Mouse (Mus musculus) midbrain, embryonic 16.5 days (tissue): ENCODE measurements around the gene Bche. TPM values are rescaled to one million over a fixed set of nuclear protein-coding genes. Genes with fewer than 3 reads are reported as not detected.

ENCODE experiments used
- ATAC-seq: fragments of 200-750 bp; cut with Nextera tagmentation; 2 replicates; pipeline ENCODE4 v1.8.0; 2017; ENCODE audit warnings: moderate TSS enrichment
- H3K27ac ChIP-seq: fragments of 300-500 bp; sonication (generic); 2 replicates; pipeline ENCODE4 v1.5.1; 2014; ENCODE audit warnings: mild to moderate bottlenecking, low read length, mixed read lengths
- H3K27me3 ChIP-seq: fragments of 300-500 bp; sonication (generic); 2 replicates; pipeline ENCODE4 v1.6.1; 2014; ENCODE audit warnings: low read depth, low read length, mixed read lengths; ENCODE audit not compliant: control insufficient read depth, insufficient read depth
- H3K36me3 ChIP-seq: fragments of 300-500 bp; sonication (generic); 2 replicates; pipeline ENCODE4 v1.6.1; 2014; ENCODE audit warnings: mild to moderate bottlenecking, low read length, moderate library complexity, mixed read lengths; ENCODE audit not compliant: control insufficient read depth, insufficient read depth
- H3K4me1 ChIP-seq: fragments of 300-500 bp; sonication (generic); 2 replicates; pipeline ENCODE4 v1.6.1; 2014; ENCODE audit warnings: mild to moderate bottlenecking, low read length, mixed read lengths; ENCODE audit not compliant: control insufficient read depth, insufficient read depth
- H3K4me2 ChIP-seq: fragments of 300-500 bp; sonication (generic); 2 replicates; pipeline ENCODE4 v1.6.1; 2014; ENCODE audit warnings: mild to moderate bottlenecking, low read length, mixed read lengths
- H3K4me3 ChIP-seq: fragments of 300-500 bp; sonication (generic); 2 replicates; pipeline ENCODE4 v1.5.1; 2014; ENCODE audit warnings: low read depth, mild to moderate bottlenecking, low read length, moderate library complexity, mixed read lengths
- H3K9ac ChIP-seq: fragments of 300-500 bp; sonication (generic); 2 replicates; pipeline ENCODE4 v1.6.1; 2014; ENCODE audit warnings: low read depth, low read length, mixed read lengths
- H3K9me3 ChIP-seq: fragments of 300-500 bp; sonication (generic); replicated peaks from 2 replicates; pipeline ENCODE4 v1.6.1; 2014; ENCODE audit warnings: mild to moderate bottlenecking, low read length, mixed read lengths; ENCODE audit not compliant: control insufficient read depth, poor library complexity, severe bottlenecking
- WGBS: fragments of 180-500 bp; shearing (Covaris S2); extraction: QIAGEN DNeasy Blood & Tissue Kit; methylation state at CpG from one replicate; pipeline ENCODE4 v1.1.7; 2014; 5-methylcytosine and 5-hydroxymethylcytosine counted together
- polyA plus RNA-seq: library from polyadenylated mRNA; unstranded; fragments of >200 nt; fragmentation: Nextera tagmentation; extraction: Ambion mirVana; gene quantifications from 2 replicates; pipeline ENCODE4 v1.2.1, GENCODE M21; 2015

Gene Bche
- polyA plus RNA-seq, 1 experiment from 2014 or later: 1.6 TPM

DNA sequence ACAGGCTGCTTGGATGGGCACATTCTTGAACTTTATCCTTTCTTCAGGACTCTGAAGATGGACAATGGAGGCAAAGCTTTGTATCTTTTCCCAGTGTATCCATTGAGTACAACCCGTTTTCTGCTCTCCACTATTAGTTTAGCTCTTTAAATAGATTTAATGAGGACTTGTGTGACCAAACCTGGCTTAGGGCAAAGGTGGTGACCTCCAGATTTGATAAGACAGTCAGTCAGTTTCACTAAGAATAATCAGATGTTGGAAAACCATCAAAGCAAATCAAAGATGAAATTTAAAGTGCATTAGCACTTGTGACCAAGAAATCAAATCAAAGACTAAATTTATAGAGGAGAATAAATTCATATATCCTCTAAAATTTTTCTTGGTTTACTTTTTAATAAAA lies 1.7 kb downstream of the Bche start:
- no peaks in the 10 kb centered on the region for H3K36me3 ChIP-seq
- H3K9ac ChIP-seq: no peak overlapping the region
- no peak overlapping the region for H3K4me3 ChIP-seq
- no peaks in the 10 kb centered on the region for H3K9me3 ChIP-seq
- H3K27ac ChIP-seq: no peak overlapping the region
- ATAC-seq: no peak
- no peak overlapping the region for H3K4me2 ChIP-seq
- H3K27me3 ChIP-seq: no peaks in the 10 kb centered on the region
- peaks cover 3% of the 10 kb centered on the region for H3K4me1 ChIP-seq
- 25% methylated on average over 1 of the region's 1 CpGs for WGBS

DNA sequence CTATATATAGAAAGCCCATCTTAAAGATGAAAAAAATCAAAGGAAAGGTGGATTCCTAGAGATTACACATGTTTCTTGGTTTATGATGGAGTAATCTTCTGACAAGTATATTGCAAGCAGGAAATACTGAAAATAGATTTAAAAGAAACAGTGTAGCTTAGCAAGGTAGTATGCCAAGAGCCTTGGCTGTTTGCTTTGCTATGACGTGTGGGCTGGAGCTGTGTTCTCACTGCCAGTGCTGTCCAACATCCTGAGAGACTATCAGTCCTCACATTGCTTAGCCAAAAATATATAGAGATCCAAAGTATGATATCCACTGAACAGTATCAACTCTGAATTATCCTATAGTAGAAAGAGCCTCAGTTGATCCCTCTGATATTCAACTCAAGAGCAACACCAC lies 9.3 kb downstream of the Bche start:
- Histone ChIP-seq H3K4me1 (no peaks in the 10 kb centered on the region), H3K27me3 (no peaks in the 10 kb centered on the region), H3K9ac (no peak overlapping the region), H3K36me3 (no peaks in the 10 kb centered on the region), H3K4me3 (no peak overlapping the region), H3K9me3 (no peaks in the 10 kb centered on the region), H3K27ac (no peak overlapping the region), H3K4me2 (no peak overlapping the region)
- WGBS: 94% methylated on average over 1 of the region's 1 CpGs
- no peak for ATAC-seq

DNA sequence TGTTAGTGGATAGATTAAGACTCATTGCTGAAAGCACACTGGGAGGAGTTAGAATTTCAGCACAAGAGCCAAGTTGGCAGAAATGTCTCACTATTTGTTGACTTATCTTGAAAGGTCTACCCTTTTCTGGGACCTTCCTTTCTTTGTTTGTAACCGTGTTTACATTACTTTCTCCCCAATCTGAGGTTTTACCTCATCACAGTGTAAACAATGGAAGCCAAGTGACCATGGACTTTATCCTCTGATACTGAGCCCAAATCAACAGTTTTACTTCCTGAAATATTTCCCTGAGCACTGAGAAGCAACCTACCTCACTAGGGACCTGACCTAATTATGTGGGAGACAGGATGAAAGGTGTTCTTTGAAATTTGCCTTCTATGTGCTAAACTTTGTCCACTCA lies 34.9 kb downstream of the Bche start:
- no peak for ATAC-seq
- Histone ChIP-seq H3K27me3 (no peaks in the 10 kb centered on the region), H3K4me1 (no peaks in the 10 kb centered on the region), H3K4me2 (no peak overlapping the region), H3K27ac (no peak overlapping the region), H3K9ac (no peak overlapping the region), H3K4me3 (no peak overlapping the region), H3K9me3 (no peaks in the 10 kb centered on the region), H3K36me3 (no peaks in the 10 kb centered on the region)
- 68% methylated on average over 1 of the region's 1 CpGs for WGBS

- no peaks in the 10 kb centered on the region for H3K4me1 ChIP-seq
- no peaks in the 10 kb centered on the region for H3K9me3 ChIP-seq
- no peak overlapping the region for H3K9ac ChIP-seq
- ATAC-seq: no peak
- H3K27me3 ChIP-seq: no peaks in the 10 kb centered on the region
- H3K36me3 ChIP-seq: no peaks in the 10 kb centered on the region
- 85% methylated on average over 5 of the region's 5 CpGs for WGBS
- no peak overlapping the region for H3K4me2 ChIP-seq
- no peak overlapping the region for H3K4me3 ChIP-seq
- H3K27ac ChIP-seq: no peak overlapping the region
Measured at GRCm38 (mm10) chr3:73668172-73668571, 40.0 kb downstream of the Bche start.

- Histone ChIP-seq H3K27ac (no peak overlapping the region), H3K4me2 (no peak overlapping the region), H3K36me3 (no peaks in the 10 kb centered on the region), H3K9me3 (no peaks in the 10 kb centered on the region), H3K27me3 (no peaks in the 10 kb centered on the region), H3K4me3 (no peak overlapping the region), H3K4me1 (no peaks in the 10 kb centered on the region), H3K9ac (no peak overlapping the region)
- ATAC-seq: no peak
- WGBS: 97% methylated on average over 3 of the region's 3 CpGs
Measured at GRCm38 (mm10) chr3:73667245-73668131, 40.7 kb downstream of the Bche start.

- H3K27ac ChIP-seq: no peak overlapping the region
- no peaks in the 10 kb centered on the region for H3K4me1 ChIP-seq
- H3K36me3 ChIP-seq: no peaks in the 10 kb centered on the region
- H3K4me2 ChIP-seq: no peak overlapping the region
- no peaks in the 10 kb centered on the region for H3K27me3 ChIP-seq
- H3K9me3 ChIP-seq: no peaks in the 10 kb centered on the region
- no peak overlapping the region for H3K4me3 ChIP-seq
- H3K9ac ChIP-seq: no peak overlapping the region
- no peak for ATAC-seq
Measured at GRCm38 (mm10) chr3:73650281-73650680, 57.9 kb downstream of the Bche start.

DNA sequence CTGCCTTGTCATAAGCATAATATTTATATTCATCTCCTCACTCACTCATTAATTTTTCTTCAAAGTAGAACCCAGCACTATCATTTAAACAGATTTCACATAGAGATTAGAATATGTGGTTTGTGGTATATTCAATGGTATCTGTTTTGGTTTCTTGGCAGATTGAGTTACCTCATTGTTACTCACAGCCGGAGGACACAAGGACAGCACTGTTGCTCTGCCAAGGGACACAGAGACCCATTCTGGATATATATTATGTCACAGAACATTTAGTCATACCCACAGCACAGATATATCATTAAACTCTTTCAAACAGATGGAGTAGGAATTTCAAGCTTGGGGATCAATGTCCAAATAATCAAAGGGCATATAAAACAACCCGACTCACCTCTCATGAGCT lies 61.2 kb downstream of the Bche start:
- Histone ChIP-seq H3K27me3 (no peaks in the 10 kb centered on the region), H3K4me3 (no peak overlapping the region), H3K9ac (no peak overlapping the region), H3K9me3 (no peaks in the 10 kb centered on the region), H3K36me3 (no peaks in the 10 kb centered on the region), H3K4me1 (no peaks in the 10 kb centered on the region), H3K27ac (no peak overlapping the region), H3K4me2 (no peak overlapping the region)
- no peak for ATAC-seq
- 97% methylated on average over 2 of the region's 2 CpGs for WGBS

GRCm38 (mm10) chr3:73611421-73611820 lies 96.8 kb downstream of the Bche start:
- Histone ChIP-seq H3K27ac (no peak overlapping the region), H3K4me2 (no peak overlapping the region), H3K4me3 (no peak overlapping the region), H3K27me3 (no peaks in the 10 kb centered on the region), H3K36me3 (no peaks in the 10 kb centered on the region), H3K9me3 (no peaks in the 10 kb centered on the region), H3K9ac (no peak overlapping the region), H3K4me1 (no peaks in the 10 kb centered on the region)
- 79% methylated on average over 2 of the region's 2 CpGs for WGBS
- no peak for ATAC-seq

- Histone ChIP-seq H3K4me3 (no peak overlapping the region), H3K36me3 (no peaks in the 10 kb centered on the region), H3K27me3 (no peaks in the 10 kb centered on the region), H3K4me2 (no peak overlapping the region), H3K4me1 (no peaks in the 10 kb centered on the region), H3K27ac (no peak overlapping the region), H3K9me3 (no peaks in the 10 kb centered on the region), H3K9ac (no peak overlapping the region)
- WGBS: 80% methylated on average over 3 of the region's 5 CpGs
- ATAC-seq: no peak
Measured at GRCm38 (mm10) chr3:73591757-73592533, 116.3 kb downstream of the Bche start.
